Mouse (Mus musculus) left cerebral cortex, postnatal 36 days (tissue): Measurements from ENCODE around the gene 4930579G24Rik. TPM values are rescaled to one million over a fixed set of nuclear protein-coding genes. Genes with fewer than 3 reads are reported as not detected.

Experiments
- DNase-seq, 2 experiments: peaks; one replicate each; pipeline ENCODE4 v3.0.0; 2021 to 2022; ENCODE audit warnings: low spot score in 2 of 2, mixed read lengths in 1 of 2
- intact Hi-C: fragments of 180-260 bp; cut with DNase I; formaldehyde crosslinking; loops from one replicate; pipeline ENCODE4 v1.15.1; 2025
- total RNA-seq, 2 experiments: library from RNA; stranded (reverse); gene quantifications; 2 replicates each; pipeline ENCODE4 v1.2.3; 2021

4930579G24Rik gene
- total RNA-seq, 2 experiments from 2014 or later, result 1.4 to 1.5 TPM

DNA sequence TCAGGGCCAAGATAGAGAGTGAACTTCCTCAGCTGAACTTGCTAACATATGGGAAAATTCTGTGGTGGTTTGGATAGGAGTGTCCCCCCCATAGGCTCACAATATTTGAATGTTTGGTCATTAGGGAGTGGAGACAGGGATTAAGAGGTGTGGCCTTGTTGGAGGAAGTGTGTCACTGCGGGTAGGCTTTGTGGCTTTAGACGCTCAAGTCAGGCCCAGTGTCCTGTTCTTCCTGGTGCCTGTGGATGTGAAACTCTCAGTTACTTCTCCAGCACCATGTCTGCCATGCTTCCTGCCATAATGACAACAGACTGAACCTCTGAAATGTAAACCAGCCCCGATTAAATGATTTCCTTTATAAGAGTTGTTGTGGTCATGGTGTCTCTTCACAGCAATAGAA, 47.5 kb downstream of the 4930579G24Rik start:
- DNase-seq, result no peak
- intact Hi-C loops, result no loop called here

Other genes with a start within 250 kb of the 4930579G24Rik start
- 10 to 100 TPM; 17.7 to 19.7 TPM for gene Fnip2, start 61.3 kb upstream of the 4930579G24Rik start, total RNA-seq
- 10 to 100 TPM; 55.1 to 72.5 TPM for gene Ppid, start 37.7 kb upstream of the 4930579G24Rik start, total RNA-seq
- 10 to 100 TPM; 23.5 to 27.4 TPM for gene Etfdh, start 421 bp downstream of the 4930579G24Rik start, total RNA-seq
- 10 to 100 TPM; 14.6 to 18.2 TPM for gene Rxfp1, start 108.8 kb downstream of the 4930579G24Rik start, total RNA-seq
- 10 to 100 TPM; 10.6 to 12.4 TPM for gene Tmem144, start 223.7 kb downstream of the 4930579G24Rik start, total RNA-seq